Comparison of ENCODE assay signal across 8 mouse cellular contexts in genomic region chr19:46329951-46330350, GRCm38 (mm10). TPM values are rescaled to one million over a fixed set of nuclear protein-coding genes. Genes with fewer than 3 reads are reported as not detected.
DNase-seq lines count a peak whose midpoint lies in the region; ATAC-seq lines count a peak whose summit lies in the region.

No protein-coding gene starts in this region.

- ATAC-seq in hindbrain, embryonic 11.5 days (ENCODE audit: low FRiP score) = peak; percentile 31; the same call in 1 of the 2 replicates

- no peaks in the 10 kb centered on the region for H3K9me3 ChIP-seq in hindbrain, embryonic 11.5 days (ENCODE audit: control insufficient read depth, low read length)
- H3K9me3 ChIP-seq in megakaryocyte, embryonic 14.5 days = no peaks in the 10 kb centered on the region

- H3K27ac ChIP-seq in hindbrain, embryonic 11.5 days (ENCODE audit: low read depth, low read length) = no peak overlapping the region

- peaks cover 7% of the 10 kb centered on the region; the same call in 1 of the 2 replicates for H3K27me3 ChIP-seq in hindbrain, embryonic 11.5 days (ENCODE audit: control insufficient read depth, insufficient read depth, low read length)
- H3K27me3 ChIP-seq in megakaryocyte, embryonic 14.5 days (replicated peaks) = peaks cover 26% of the 10 kb centered on the region

- DNase-seq in ZHBTc4 (ENCODE audit: low read depth, low spot score) = peak; percentile 87
- peak; percentile 88 to 90 for DNase-seq in cerebellum, postnatal 10 days
- peak; percentile 9 to 68 for DNase-seq in frontal cortex, postnatal 14 days (ENCODE audit: low spot score in 2 of 2)
- DNase-seq in hindbrain, embryonic 11.5 days (ENCODE audit: low spot score) = peak; percentile 81
- DNase-seq in layer of hippocampus, postnatal 36 days = peak; percentile 75 to 76
- DNase-seq in right cerebral cortex, postnatal 14 days = peak; percentile 81
- no peak for DNase-seq in c-Kit-positive CD71-positive TER-119-positive erythroid progenitor cells, embryonic 14.5 days (ENCODE audit: low spot score)

- H3K4me2 ChIP-seq in hindbrain, embryonic 11.5 days (replicated peaks; ENCODE audit: low read depth, low read length) = peak overlapping the region; percentile 23; the same call in 1 of the 2 replicates

- no peak overlapping the region for H3K9ac ChIP-seq in hindbrain, embryonic 11.5 days (ENCODE audit: low read depth, low read length)

- WGBS in hindbrain, embryonic 11.5 days = 6% methylated on average over 16 of the region's 16 CpGs

- H3K4me3 ChIP-seq in hindbrain, embryonic 11.5 days (ENCODE audit: low read depth, low read length) = 0 out of 2 replicates have a peak overlapping the region, but pooled peaks have one; percentile 71
- peak overlapping the region; percentile 83 for H3K4me3 ChIP-seq in megakaryocyte, embryonic 14.5 days (replicated peaks)

- peaks cover 15% of the 10 kb centered on the region for H3K4me1 ChIP-seq in hindbrain, embryonic 11.5 days (replicated peaks; ENCODE audit: control insufficient read depth, insufficient read depth, low read length)
- peaks cover 49% of the 10 kb centered on the region for H3K4me1 ChIP-seq in megakaryocyte, embryonic 14.5 days

- peaks cover 5% of the 10 kb centered on the region; the same call in 1 of the 2 replicates for H3K36me3 ChIP-seq in hindbrain, embryonic 11.5 days (ENCODE audit: control insufficient read depth, insufficient read depth, low read length)
- peaks cover 30% of the 10 kb centered on the region for H3K36me3 ChIP-seq in megakaryocyte, embryonic 14.5 days (replicated peaks; ENCODE audit: low read length)

RNA-seq across cellular contexts. Expression of gene Fbxl15, which starts 2.0 kb away (rescaled TPM):
- 26.3 and 27.1 TPM in 2 replicates for polyA plus RNA-seq in hindbrain, embryonic 11.5 days (2014; fragmentation: Nextera tagmentation; extraction: Ambion mirVana)
- 10 to 100 TPM; 28.3 to 33.6 TPM for total RNA-seq in layer of hippocampus, postnatal 36 days (2021)
- polyA plus RNA-seq in megakaryocyte, embryonic 14.5 days (2012; ENCODE audit: insufficient read depth, low replicate concordance) = 17.4 and 18.6 TPM in 2 replicates

RNA-seq across cellular contexts. Expression of gene Psd, which starts 3.0 kb away (rescaled TPM):
- polyA plus RNA-seq in hindbrain, embryonic 11.5 days (2014; fragmentation: Nextera tagmentation; extraction: Ambion mirVana) = 10.0 and 11.9 TPM in 2 replicates
- 100 to 1,000 TPM; 731 to 733 TPM for total RNA-seq in layer of hippocampus, postnatal 36 days (2021)
- 0.19 TPM in 1 of 2 replicates, not detected in the other for polyA plus RNA-seq in megakaryocyte, embryonic 14.5 days (2012; ENCODE audit: insufficient read depth, low replicate concordance)

RNA-seq across cellular contexts. Expression of gene Cuedc2, which starts 8.6 kb away (rescaled TPM):
- polyA plus RNA-seq in hindbrain, embryonic 11.5 days (2014; fragmentation: Nextera tagmentation; extraction: Ambion mirVana) = 252 and 260 TPM in 2 replicates
- total RNA-seq in layer of hippocampus, postnatal 36 days (2021) = 100 to 1,000 TPM; 164 to 167 TPM
- 39.1 and 126 TPM in 2 replicates for polyA plus RNA-seq in megakaryocyte, embryonic 14.5 days (2012; ENCODE audit: insufficient read depth, low replicate concordance)

RNA-seq across cellular contexts. Expression of gene Mfsd13a, which starts 11.0 kb away (rescaled TPM):
- 4.4 and 6.9 TPM in 2 replicates for polyA plus RNA-seq in hindbrain, embryonic 11.5 days (2014; fragmentation: Nextera tagmentation; extraction: Ambion mirVana)
- 10 to 100 TPM; 28.2 to 30.3 TPM for total RNA-seq in layer of hippocampus, postnatal 36 days (2021)
- 8.8 and 9.9 TPM in 2 replicates for polyA plus RNA-seq in megakaryocyte, embryonic 14.5 days (2012; ENCODE audit: insufficient read depth, low replicate concordance)

RNA-seq across cellular contexts. Expression of gene 2310034G01Rik, which starts 20.2 kb away (rescaled TPM):
- polyA plus RNA-seq in hindbrain, embryonic 11.5 days (2014; fragmentation: Nextera tagmentation; extraction: Ambion mirVana) = 1.7 TPM in 2 replicates
- 1 to 10 TPM; 1.1 to 1.2 TPM for total RNA-seq in layer of hippocampus, postnatal 36 days (2021)
- polyA plus RNA-seq in megakaryocyte, embryonic 14.5 days (2012; ENCODE audit: insufficient read depth, low replicate concordance) = 0.32 TPM in 1 of 2 replicates, not detected in the other
